Mouse (Mus musculus) stomach, postnatal 0 days (tissue): ENCODE results near the gene Plce1.

ENCODE experiments used
- CTCF ChIP-seq: IDR thresholded peaks from 2 replicates; pipeline ENCODE4 v1.5.1; 2016; ENCODE audit warnings: antibody characterized with exemption, low read depth, mild to moderate bottlenecking, moderate library complexity
- EP300 ChIP-seq: optimal IDR thresholded peaks from 2 replicates; pipeline ENCODE3; 2016; ENCODE audit warnings: antibody characterized with exemption

DNA sequence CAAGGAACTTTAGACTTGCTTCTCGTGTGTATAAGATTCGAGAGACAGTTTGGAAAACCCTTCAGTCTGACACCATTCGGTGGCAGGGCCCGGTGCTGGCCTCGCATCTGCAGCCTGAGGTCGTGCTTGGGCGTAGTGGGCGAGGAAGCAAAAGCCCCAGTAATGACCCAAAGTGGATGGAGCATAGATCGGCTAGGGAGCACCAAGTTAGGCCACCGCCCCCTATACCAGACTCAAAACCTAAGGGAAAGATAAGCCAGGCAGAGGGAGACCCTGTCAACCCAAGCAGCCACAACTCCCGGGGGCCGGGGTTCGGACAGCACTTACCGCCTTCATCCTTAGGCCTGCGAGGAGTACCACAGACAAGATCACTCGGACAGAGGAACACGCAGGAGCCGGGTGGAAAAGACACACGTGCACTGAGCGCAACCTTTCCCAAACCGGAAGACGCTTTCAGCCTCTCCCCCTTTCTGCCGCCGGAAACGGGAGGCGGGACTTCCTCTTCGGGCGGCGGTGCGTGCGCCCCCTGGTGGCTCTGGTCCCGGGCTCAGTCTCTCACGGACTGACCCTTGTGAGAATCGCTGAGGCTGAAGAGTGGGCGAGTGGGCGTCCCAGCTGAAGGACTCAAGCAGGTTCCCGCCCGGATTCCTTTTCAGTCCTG, 338.0 kb downstream of the Plce1 start, which contains the start of gene Noc3l:
- peak; percentile 99 for TF ChIP-seq CTCF
- TF ChIP-seq EP300, result no peak
